Mouse (Mus musculus) fibroblast of lung, adult 2 months (primary cell): Measurements from ENCODE around the gene Ppp6c.
"Not testable (repeated sequence)": the region's sequence is repeated elsewhere in the genome, so short reads cannot be mapped to it uniquely, and the experiment has no call there.

Source experiments
- DNase-seq: peaks from one replicate; pipeline ENCODE4 v3.0.0-alpha.2; 2011; ENCODE audit warnings: low read depth

Ppp6c gene

GRCm38 (mm10) chr2:39226019-39226640 is at the start of gene Ppp6c:
TSS of gene Ppp6c (minus strand) at chr2:39226451.
- peak; percentile 94 for DNase-seq

GRCm38 (mm10) chr2:39268357-39268756 is 42.1 kb upstream of the Ppp6c start:
- DNase-seq, result no peak

- DNase-seq, result not testable (repeated sequence)
These were observed 26.0 kb upstream of the Ppp6c start for GRCm38 (mm10) chr2:39252275-39252674.

- not testable (repeated sequence) for DNase-seq
These were observed 20.6 kb upstream of the Ppp6c start for GRCm38 (mm10) chr2:39246862-39247261.

- no peak for DNase-seq
These were observed 480 bp upstream of the Ppp6c start for GRCm38 (mm10) chr2:39226731-39227130.

GRCm38 (mm10) chr2:39225331-39226018 is 776 bp downstream of the Ppp6c start:
- not testable (repeated sequence) for DNase-seq

GRCm38 (mm10) chr2:39224621-39225020 is 1.6 kb downstream of the Ppp6c start:
- DNase-seq, result no peak

- no peak for DNase-seq
These were observed 6.2 kb downstream of the Ppp6c start for GRCm38 (mm10) chr2:39220010-39220409.

- DNase-seq, result no peak
These were observed 7.2 kb downstream of the Ppp6c start for GRCm38 (mm10) chr2:39219034-39219433.

- DNase-seq, result no peak
These were observed 9.1 kb downstream of the Ppp6c start for GRCm38 (mm10) chr2:39217150-39217549.

- no peak for DNase-seq
These were observed 15.5 kb downstream of the Ppp6c start for GRCm38 (mm10) chr2:39210738-39211137.

- no peak for DNase-seq
These were observed 22.9 kb downstream of the Ppp6c start for GRCm38 (mm10) chr2:39203359-39203758.

- DNase-seq, result no peak
These were observed 31.4 kb downstream of the Ppp6c start for GRCm38 (mm10) chr2:39194809-39195208.

GRCm38 (mm10) chr2:39190561-39191056 is 35.6 kb downstream of the Ppp6c start, which contains the start of gene Scai:
TSS of gene Scai (minus strand) at chr2:39190734.
- peak; percentile 99 for DNase-seq

- DNase-seq, result no peak
These were observed 36.2 kb downstream of the Ppp6c start for GRCm38 (mm10) chr2:39189961-39190560.

- no peak for DNase-seq
These were observed 40.3 kb downstream of the Ppp6c start for GRCm38 (mm10) chr2:39185942-39186341.

- DNase-seq, result no peak
These were observed 42.7 kb downstream of the Ppp6c start for GRCm38 (mm10) chr2:39183587-39183986.

GRCm38 (mm10) chr2:39160996-39161395 is 65.3 kb downstream of the Ppp6c start:
- no peak for DNase-seq

- no peak for DNase-seq
These were observed 68.3 kb downstream of the Ppp6c start for GRCm38 (mm10) chr2:39157916-39158315.

- DNase-seq, result no peak
These were observed 69.4 kb downstream of the Ppp6c start for GRCm38 (mm10) chr2:39156821-39157220.

- no peak for DNase-seq
These were observed 75.3 kb downstream of the Ppp6c start for GRCm38 (mm10) chr2:39150943-39151342.

GRCm38 (mm10) chr2:39148075-39148474 is 78.2 kb downstream of the Ppp6c start:
- no peak for DNase-seq

GRCm38 (mm10) chr2:39146469-39146868 is 79.8 kb downstream of the Ppp6c start:
- DNase-seq, result no peak
